Mouse (Mus musculus) stomach, postnatal 0 days (tissue): ENCODE results near the gene Thrb.

Experiments
- CTCF ChIP-seq: IDR thresholded peaks from 2 replicates; pipeline ENCODE4 v1.5.1; 2016; ENCODE audit warnings: antibody characterized with exemption, low read depth, mild to moderate bottlenecking, moderate library complexity
- EP300 ChIP-seq: optimal IDR thresholded peaks from 2 replicates; pipeline ENCODE3; 2016; ENCODE audit warnings: antibody characterized with exemption

DNA sequence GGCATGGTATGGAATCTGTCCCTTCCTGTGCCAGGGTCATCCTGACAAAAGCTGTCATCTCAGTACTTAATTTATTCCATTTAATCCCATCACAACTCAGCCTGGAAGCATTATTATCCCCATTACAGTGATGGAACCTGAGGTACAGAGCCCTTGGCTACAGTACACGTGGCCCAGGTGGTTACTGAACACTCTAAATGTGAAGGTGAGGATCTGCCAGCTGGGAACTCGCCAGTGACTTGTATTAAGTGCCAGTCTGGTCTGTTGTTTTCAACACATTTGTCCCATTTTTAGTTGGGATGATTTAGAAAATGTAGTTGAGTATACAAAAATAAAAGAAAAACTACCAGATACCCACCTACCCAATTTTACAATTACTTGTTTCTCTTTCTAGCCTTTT lies 155.0 kb downstream of the Thrb start:
- TF ChIP-seq CTCF (no peak), EP300 (no peak)
